ENCODE assay signal across 8 mouse cellular contexts in genomic region chr14:59838446-59839259, GRCm38 (mm10).
DNase-seq lines count a peak whose midpoint lies in the region; ATAC-seq and TF ChIP-seq lines count a peak whose summit lies in the region.
"Not testable (repeated sequence)": the region's sequence is repeated elsewhere in the genome, so short reads cannot be mapped to it uniquely, and the experiment has no call there.

No protein-coding gene starts in this region.

- H3K4me2 ChIP-seq in forebrain, embryonic 12.5 days; hindbrain, postnatal 0 days (ENCODE audit: low read depth, low read length); lung, embryonic 15.5 days; midbrain, embryonic 15.5 days; stomach, embryonic 14.5 days (replicated peaks; ENCODE audit: low read depth, low read length): not testable (repeated sequence)

- H3K36me3 ChIP-seq in forebrain, embryonic 12.5 days (replicated peaks); hindbrain, postnatal 0 days (ENCODE audit: insufficient read depth, low read length); lung, embryonic 15.5 days; midbrain, embryonic 15.5 days (replicated peaks); stomach, embryonic 14.5 days (ENCODE audit: control insufficient read depth, insufficient read depth, low read length): not testable (repeated sequence)

- not testable (repeated sequence) for H3K27me3 ChIP-seq in forebrain, embryonic 12.5 days; hindbrain, postnatal 0 days (ENCODE audit: insufficient read depth, low read length); lung, embryonic 15.5 days; midbrain, embryonic 15.5 days (replicated peaks); stomach, embryonic 14.5 days (ENCODE audit: control insufficient read depth, insufficient read depth, low read length)

- not testable (repeated sequence) for H3K27ac ChIP-seq in forebrain, embryonic 12.5 days; hindbrain, postnatal 0 days; lung, embryonic 15.5 days; midbrain, embryonic 15.5 days; stomach, embryonic 14.5 days (ENCODE audit: low read length)

- WGBS in forebrain, embryonic 12.5 days = 90% methylated on average over 1 of the region's 3 CpGs
- WGBS in hindbrain, postnatal 0 days = 84% methylated on average over 1 of the region's 3 CpGs
- WGBS in lung, embryonic 15.5 days = 86% methylated on average over 1 of the region's 3 CpGs
- 87% methylated on average over 1 of the region's 3 CpGs for WGBS in midbrain, embryonic 15.5 days
- WGBS in stomach, embryonic 14.5 days = 81% methylated on average over 1 of the region's 3 CpGs

- not testable (repeated sequence) for TF ChIP-seq CTCF in hindbrain, postnatal 0 days (IDR thresholded peaks at IDR 0.05; ENCODE audit: low read depth)

- H3K4me3 ChIP-seq in forebrain, embryonic 12.5 days (replicated peaks); hindbrain, postnatal 0 days (ENCODE audit: low read length); lung, embryonic 15.5 days; midbrain, embryonic 15.5 days; stomach, embryonic 14.5 days (ENCODE audit: low read depth, low read length): not testable (repeated sequence)

- DNase-seq in cerebellum, adult 9-11 months = peak; percentile 33
- peak; percentile 19 for DNase-seq in hindbrain, postnatal 0 days (ENCODE audit: low spot score)

- not testable (repeated sequence) for H3K9me3 ChIP-seq in forebrain, embryonic 12.5 days; hindbrain, postnatal 0 days (ENCODE audit: low read length); lung, embryonic 15.5 days; midbrain, embryonic 15.5 days; stomach, embryonic 14.5 days (ENCODE audit: control insufficient read depth, low read depth, low read length)

- H3K4me1 ChIP-seq in forebrain, embryonic 12.5 days; hindbrain, postnatal 0 days (ENCODE audit: insufficient read depth, low read length); midbrain, embryonic 15.5 days; stomach, embryonic 14.5 days (ENCODE audit: control insufficient read depth, insufficient read depth, low read length): not testable (repeated sequence)
- H3K4me1 ChIP-seq in lung, embryonic 15.5 days = peaks cover 14% of the 10 kb centered on the region

- H3K9ac ChIP-seq in forebrain, embryonic 12.5 days; hindbrain, postnatal 0 days (replicated peaks; ENCODE audit: low read length); lung, embryonic 15.5 days; midbrain, embryonic 15.5 days; stomach, embryonic 14.5 days (replicated peaks; ENCODE audit: low read depth, low read length): not testable (repeated sequence)

- peak; percentile 76 for ATAC-seq in cerebellum, adult (ENCODE audit: insufficient number of reproducible peaks, low FRiP score, low TSS enrichment)
- ATAC-seq in forebrain, embryonic 12.5 days (ENCODE audit: low FRiP score) = peak; percentile 64
- peak; percentile 27; the same call in 1 of the 2 replicates for ATAC-seq in granulocyte monocyte progenitor cell, adult 5-6 weeks (replicated peaks; ENCODE audit: poor library complexity, severe bottlenecking)
- ATAC-seq in hindbrain, postnatal 0 days = peak; percentile 91
- ATAC-seq in lung, embryonic 15.5 days (ENCODE audit: borderline replicate concordance, extremely low read depth, low FRiP score, low TSS enrichment) = 0 out of 2 replicates have a peak, but pooled peaks have one; percentile 33
- peak; percentile 83 for ATAC-seq in midbrain, embryonic 15.5 days (replicated peaks)
- 0 out of 2 replicates have a peak, but pooled peaks have one; percentile 23 for ATAC-seq in stomach, embryonic 14.5 days (ENCODE audit: insufficient number of reproducible peaks, insufficient read depth, low FRiP score, low read depth)

Comparison
In these comparisons a context has a peak if more than half of its experiments do, and no peak if none do; other contexts are left out.
1. ATAC-seq: peak in every context shown above with its lines; median percentile 91 in hindbrain, postnatal 0 days; 83 in midbrain, embryonic 15.5 days; 76 in cerebellum, adult; 64 in forebrain, embryonic 12.5 days; 33 in lung, embryonic 15.5 days; 27 in granulocyte monocyte progenitor cell, adult 5-6 weeks; 23 in stomach, embryonic 14.5 days.